Mouse (Mus musculus): ENCODE measurements around the gene Chrnd. TPM values are rescaled to one million over a fixed set of nuclear protein-coding genes. Genes with fewer than 3 reads are reported as not detected.
A peak's percentile ranks its signal among the peaks of the same experiment; 100 is the strongest.

Chrnd gene
- total RNA-seq, 2 experiments from 2014 or later: not detected

GRCm38 (mm10) chr1:87183013-87183412 lies 7.4 kb upstream of the Chrnd start, which contains the start of gene Prss56:
Gene Prss56, plus strand, starts transcription at chr1:87183313.
- no peak for DNase-seq
- intact Hi-C loops (cut with DNase I): no loop called here

- intact Hi-C loops (cut with DNase I): no loop called here
- no peak for DNase-seq
Measured at GRCm38 (mm10) chr1:87183998-87184750, 6.2 kb upstream of the Chrnd start.

GRCm38 (mm10) chr1:87184751-87185139 lies 5.7 kb upstream of the Chrnd start:
- DNase-seq: peak; percentile 77 to 84
- intact Hi-C loops (cut with DNase I): loop anchor here (1.0 to 5.0 kb wide), 3 partner anchors 10 to 567 kb away; no protein-coding TSS in a partner anchor

- intact Hi-C loops (cut with DNase I): loop anchor here (1.0 to 5.0 kb wide), 3 partner anchors 11 to 568 kb away; no protein-coding TSS in a partner anchor
Measured at GRCm38 (mm10) chr1:87185526-87185925, 4.9 kb upstream of the Chrnd start.

DNA sequence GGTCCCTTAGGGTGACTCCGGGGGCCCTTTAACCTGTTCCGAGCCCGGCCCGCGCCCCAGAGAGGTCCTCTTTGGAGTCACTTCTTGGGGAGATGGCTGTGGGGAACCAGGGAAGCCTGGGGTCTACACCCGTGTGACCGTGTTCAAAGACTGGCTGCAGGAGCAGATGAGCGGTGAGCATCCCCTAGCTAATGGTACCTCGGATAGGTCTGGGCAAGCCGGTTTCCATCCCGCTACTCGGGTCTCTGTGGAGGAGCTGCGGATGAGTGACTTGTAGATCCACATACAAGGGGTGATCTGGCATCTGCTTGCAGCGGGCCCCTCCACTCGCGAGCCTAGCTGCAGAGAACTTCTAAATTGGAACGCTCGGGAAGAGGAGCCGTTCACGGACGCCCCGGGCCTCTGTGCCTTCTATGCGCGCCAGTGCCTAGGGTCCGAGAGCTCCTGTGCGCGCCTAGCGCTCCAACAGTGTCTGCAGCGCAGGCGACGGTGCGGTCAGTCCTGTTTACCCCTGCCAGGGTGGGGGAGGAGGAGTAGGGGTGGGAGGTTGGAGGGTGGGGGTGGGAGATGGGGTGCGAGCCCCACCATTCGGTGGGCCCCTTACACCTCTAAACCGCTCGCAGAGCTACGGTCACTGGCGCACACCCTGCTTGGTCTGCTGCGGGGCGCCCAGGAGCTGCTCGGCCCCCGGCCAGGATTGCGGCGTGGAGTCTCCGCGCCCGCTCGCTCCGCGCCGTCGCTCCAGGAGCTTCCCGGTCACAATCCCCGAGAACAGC lies 4.0 kb upstream of the Chrnd start:
- DNase-seq: no peak
- intact Hi-C loops (cut with DNase I): loop anchor here (1.0 to 5.0 kb wide), 3 partner anchors 88 to 569 kb away; no protein-coding TSS in a partner anchor

More at GRCm38 (mm10) chr1:87185526-87185925, 4.9 kb upstream of the Chrnd start:
- no peak for DNase-seq

DNA sequence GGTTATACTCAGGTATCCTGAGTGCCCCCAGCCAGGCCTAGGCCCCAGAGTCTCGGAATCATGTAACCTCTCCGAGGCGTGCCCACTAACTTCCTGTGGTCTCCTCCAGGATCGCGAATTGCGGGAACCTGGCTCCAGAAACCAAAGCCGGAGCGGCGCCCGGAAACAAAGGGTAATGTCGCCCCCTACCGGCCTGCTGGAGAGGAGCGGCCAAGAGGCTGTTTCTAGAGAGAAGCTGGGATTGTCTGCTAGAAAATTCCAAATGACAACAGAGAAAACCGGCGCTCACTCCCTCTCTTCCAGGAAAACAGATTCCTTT lies 3.4 kb upstream of the Chrnd start:
- DNase-seq: peak; percentile 77 to 85
- intact Hi-C loops (cut with DNase I): loop anchor here (1.0 to 5.0 kb wide), 3 partner anchors 89 to 570 kb away; no protein-coding TSS in a partner anchor

GRCm38 (mm10) chr1:87197296-87197695 lies 6.9 kb downstream of the Chrnd start:
- no peak for DNase-seq
- intact Hi-C loops (cut with DNase I): no loop called here

- intact Hi-C loops (cut with DNase I): no loop called here
Measured at GRCm38 (mm10) chr1:87198119-87199065, 8.0 kb downstream of the Chrnd start.

GRCm38 (mm10) chr1:87200811-87201210 lies 10.4 kb downstream of the Chrnd start:
- DNase-seq: no peak
- intact Hi-C loops (cut with DNase I): no loop called here

More at GRCm38 (mm10) chr1:87198119-87199065, 8.0 kb downstream of the Chrnd start:
- no peak for DNase-seq

DNA sequence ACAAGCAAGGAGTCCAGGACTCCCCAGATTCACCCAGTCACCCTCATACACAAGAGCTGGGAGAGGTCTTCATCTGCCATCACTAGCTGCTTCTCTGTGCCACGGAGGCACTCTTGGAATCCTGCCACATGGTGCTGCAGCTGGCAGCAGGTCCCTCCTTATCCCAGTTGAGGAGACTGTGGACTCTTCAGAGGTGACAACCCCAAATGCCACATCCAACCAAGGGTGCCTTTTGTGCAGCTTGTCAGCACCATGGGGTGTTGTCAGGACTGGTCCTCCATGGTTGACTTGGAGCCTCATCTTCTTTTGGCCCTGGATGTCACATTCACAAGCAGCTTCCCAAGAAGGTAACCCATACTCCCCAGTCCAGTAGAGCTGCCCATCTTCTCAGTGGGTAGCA lies 11.4 kb downstream of the Chrnd start:
- DNase-seq: no peak
- intact Hi-C loops (cut with DNase I): no loop called here

GRCm38 (mm10) chr1:87203779-87204178 lies 13.4 kb downstream of the Chrnd start:
- DNase-seq: no peak
- intact Hi-C loops (cut with DNase I): no loop called here

GRCm38 (mm10) chr1:87204465-87204864 lies 14.1 kb downstream of the Chrnd start, which contains the start of gene Chrng:
Gene Chrng, plus strand, starts transcription at chr1:87204657.
- DNase-seq: no peak
- intact Hi-C loops (cut with DNase I): no loop called here

DNA sequence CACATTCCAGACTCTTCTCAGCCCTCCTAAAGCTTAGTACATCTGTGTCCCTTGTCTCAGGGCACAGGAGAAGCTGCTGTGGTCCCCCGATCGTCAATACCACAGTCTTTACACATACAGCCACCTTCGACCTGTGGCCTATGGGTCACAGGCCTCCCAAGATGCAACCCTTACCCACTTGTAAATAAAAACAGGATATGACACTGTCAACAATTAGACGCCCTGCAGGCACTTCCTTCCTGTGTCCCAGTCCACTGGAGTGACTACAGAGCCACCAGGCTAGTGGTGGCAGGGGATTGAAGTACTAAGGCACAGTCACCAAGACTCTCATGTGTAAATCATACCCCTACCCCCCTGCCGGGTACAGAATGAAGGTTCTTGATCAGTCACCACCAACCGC lies 14.6 kb downstream of the Chrnd start:
- DNase-seq: no peak
- intact Hi-C loops (cut with DNase I): no loop called here

DNA sequence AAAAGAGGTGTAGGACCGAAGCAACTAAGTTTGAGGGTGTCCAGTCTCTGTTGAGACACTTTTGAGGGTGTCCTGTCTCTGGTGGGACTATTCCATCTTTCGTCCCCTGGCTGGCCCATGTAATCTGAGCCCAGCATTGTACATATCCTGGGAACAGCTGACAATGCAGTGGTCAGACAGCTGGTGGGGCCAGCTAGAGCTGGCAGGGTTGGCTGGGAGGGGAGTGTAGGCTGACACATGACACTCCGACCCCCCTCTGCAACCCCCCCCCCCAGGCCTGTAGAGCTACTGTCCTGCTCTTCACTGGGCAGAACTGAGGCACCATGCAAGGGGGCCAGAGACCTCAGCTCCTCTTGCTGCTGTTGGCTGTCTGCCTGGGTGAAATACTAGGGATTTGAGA lies 15.1 kb downstream of the Chrnd start:
- no peak for DNase-seq
- intact Hi-C loops (cut with DNase I): no loop called here

DNA sequence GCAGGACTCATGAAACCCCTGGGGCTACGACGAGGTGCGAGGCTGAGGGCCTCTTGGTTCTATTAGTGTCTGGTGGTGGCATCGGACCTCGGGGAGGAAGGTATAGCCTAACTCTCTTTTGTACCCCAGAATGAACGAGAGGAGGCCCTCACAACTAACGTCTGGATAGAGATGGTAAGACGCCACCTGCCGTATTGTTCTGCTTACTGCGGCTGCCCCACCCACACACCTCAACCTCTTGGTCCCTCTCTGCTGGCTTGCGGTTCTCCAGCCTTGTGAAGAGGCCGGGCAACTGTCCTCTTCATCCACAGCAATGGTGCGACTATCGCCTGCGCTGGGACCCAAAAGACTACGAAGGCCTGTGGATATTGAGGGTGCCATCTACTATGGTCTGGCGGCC lies 15.9 kb downstream of the Chrnd start:
- intact Hi-C loops (cut with DNase I): no loop called here
- no peak for DNase-seq

DNA sequence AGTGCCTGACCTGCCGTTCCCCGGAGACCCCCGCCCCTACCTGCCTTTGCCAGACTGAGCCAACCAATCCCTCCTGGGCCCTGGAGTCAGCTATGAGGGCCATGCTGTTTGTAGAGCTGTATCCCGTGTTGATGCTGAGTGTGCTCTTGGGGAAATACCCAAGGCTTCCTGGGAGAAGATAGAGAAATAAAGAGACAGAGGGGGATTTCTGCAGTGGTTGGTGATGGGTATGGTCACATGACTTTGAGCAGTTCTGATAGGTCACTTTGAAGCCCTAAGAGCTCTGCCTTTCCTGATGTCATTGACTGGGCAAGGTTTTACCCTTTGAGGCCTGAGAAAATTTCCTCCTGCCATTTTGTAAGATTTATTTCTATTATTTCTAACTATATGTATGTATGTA lies 21.0 kb downstream of the Chrnd start:
- intact Hi-C loops (cut with DNase I): no loop called here
- no peak for DNase-seq

DNA sequence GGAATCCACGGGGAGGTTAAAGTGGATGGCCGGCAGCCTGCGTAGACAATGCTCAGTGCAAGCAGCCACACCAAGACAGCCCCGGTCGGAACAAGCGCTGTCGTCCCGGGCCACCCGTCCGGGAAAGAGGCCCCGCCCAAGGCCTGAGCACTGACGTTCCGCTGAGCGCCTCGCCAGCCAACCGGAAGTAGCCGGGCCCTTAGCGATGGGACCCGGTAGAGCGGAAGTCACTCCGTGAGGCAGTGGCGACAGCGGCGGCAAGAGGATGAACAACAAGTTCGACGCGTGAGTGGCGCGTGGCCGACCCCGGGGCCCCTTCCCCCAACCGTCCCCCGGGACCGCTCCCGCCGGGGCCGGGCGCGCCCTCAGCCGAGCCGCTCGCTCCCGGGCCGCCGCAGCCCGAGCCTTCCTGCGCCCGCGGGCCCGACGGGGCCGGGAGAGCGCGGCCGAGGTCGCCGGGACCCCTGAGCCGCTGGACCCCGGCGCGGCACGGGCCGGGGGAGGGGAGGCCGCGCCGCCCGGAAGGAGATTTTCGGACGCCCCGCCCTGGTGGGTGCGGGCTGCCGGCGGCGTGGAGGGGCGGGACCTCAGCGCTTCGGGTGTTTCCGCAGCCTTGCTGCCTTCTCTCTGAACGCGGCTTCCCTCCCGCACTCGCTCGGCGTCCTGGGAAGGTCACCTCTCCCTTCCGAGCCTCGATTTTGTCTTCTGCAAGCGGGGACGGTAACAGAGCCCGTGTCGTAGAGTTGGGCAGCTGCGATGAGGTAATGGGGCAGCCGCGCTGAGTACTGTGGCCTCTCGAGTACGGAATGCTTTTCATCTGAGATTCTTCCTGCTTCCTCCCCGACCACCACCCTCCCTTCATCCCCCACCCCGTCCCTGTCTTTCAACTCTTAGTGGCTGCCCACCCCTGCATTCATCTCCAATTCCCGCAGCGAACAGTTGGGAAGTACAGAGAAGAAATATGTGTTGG lies 23.6 kb downstream of the Chrnd start, which contains the start of gene Eif4e2:
Eif4e2 (plus strand) TSS at position 180 of the 970 bp plus-strand sequence.
- intact Hi-C loops (cut with DNase I): no loop called here
- DNase-seq: peak; percentile 94 to 97

- intact Hi-C loops (cut with DNase I): no loop called here
- no peak for DNase-seq
Measured at GRCm38 (mm10) chr1:87214748-87215147, 24.3 kb downstream of the Chrnd start.

GRCm38 (mm10) chr1:87217938-87218337 lies 27.5 kb downstream of the Chrnd start:
- intact Hi-C loops (cut with DNase I): no loop called here
- no peak for DNase-seq

Measured in heart, postnatal 14 days (tissue).